Mouse (Mus musculus) testis, adult 2 months (tissue): ENCODE measurements around the gene Bmpr2.

ENCODE experiments used
- CTCF ChIP-seq: fragments of 200-500 bp; IDR thresholded peaks from 2 replicates; pipeline ENCODE4 v1.5.1; 2012; ENCODE audit warnings: low read depth, mild to moderate bottlenecking, inconsistent platforms, low read length, moderate library complexity; ENCODE audit not compliant: control insufficient read depth, insufficient read depth, insufficient replicate concordance
- POLR2A ChIP-seq: fragments of 200-500 bp; IDR thresholded peaks from 2 replicates; pipeline ENCODE4 v1.6.1; 2012; ENCODE audit warnings: low read depth, mild to moderate bottlenecking, inconsistent platforms, low read length, moderate library complexity; ENCODE audit not compliant: control insufficient read depth

GRCm38 (mm10) chr1:59910941-59911340 lies 147.7 kb downstream of the Bmpr2 start:
- TF ChIP-seq CTCF (no peak), POLR2A (no peak)
